Mouse (Mus musculus) hindbrain, embryonic 12.5 days (tissue): ENCODE data around the gene Gosr1. TPM values are rescaled to one million over a fixed set of nuclear protein-coding genes. Genes with fewer than 3 reads are reported as not detected.

Source experiments
- polyA plus RNA-seq: library from polyadenylated mRNA; unstranded; fragments of >200 nt; fragmentation: Nextera tagmentation; extraction: Ambion mirVana; gene quantifications from 2 replicates; pipeline ENCODE4 v1.2.1, GENCODE M21; 2016

Gosr1 gene
- polyA plus RNA-seq, 1 experiment from 2014 or later = 29.5 TPM

Other genes with a start within 250 kb of the Gosr1 start
- 85.3 and 93.4 TPM in 2 replicates for gene Abr, start 141.3 kb downstream of the Gosr1 start, polyA plus RNA-seq
- gene Bhlha9, start 91.1 kb downstream of the Gosr1 start, polyA plus RNA-seq = 0.18 and 0.44 TPM in 2 replicates
- 0.10 and 0.40 TPM in 2 replicates for gene Trarg1, start 83.8 kb downstream of the Gosr1 start, polyA plus RNA-seq
- 15.4 and 15.6 TPM in 2 replicates for gene Cpd, start 83.4 kb upstream of the Gosr1 start, polyA plus RNA-seq
- 0.21 TPM in 1 of 2 replicates, not detected in the other for gene Tmigd1, start 138.6 kb upstream of the Gosr1 start, polyA plus RNA-seq
- gene Blmh, start 161.2 kb upstream of the Gosr1 start, polyA plus RNA-seq = 168 and 186 TPM in 2 replicates
- gene Slc6a4, start 235.0 kb upstream of the Gosr1 start, polyA plus RNA-seq = 4.3 and 4.4 TPM in 2 replicates